Mouse (Mus musculus) testis, postnatal 10 days (tissue): ENCODE results near the gene Tmem87a.

Experiments used
- DNase-seq: peaks from one replicate; pipeline ENCODE4 v3.0.0; 2021; ENCODE audit warnings: low spot score

Gene Tmem87a

GRCm38 (mm10) chr2:120403986-120404822, at the start of gene Tmem87a:
Tmem87a (minus strand) TSS chr2:120404113.
- DNase-seq, result peak; percentile 94

- no peak for DNase-seq
Observed at GRCm38 (mm10) chr2:120452600-120452999, 48.7 kb upstream of the Tmem87a start.

- DNase-seq, result no peak
Observed at GRCm38 (mm10) chr2:120450724-120451123, 46.8 kb upstream of the Tmem87a start.

- no peak for DNase-seq
Observed at GRCm38 (mm10) chr2:120447306-120447705, 43.4 kb upstream of the Tmem87a start.

- no peak for DNase-seq
Observed at GRCm38 (mm10) chr2:120446373-120446772, 42.5 kb upstream of the Tmem87a start.

GRCm38 (mm10) chr2:120444486-120444885, 40.6 kb upstream of the Tmem87a start:
- DNase-seq, result no peak

- no peak for DNase-seq
Observed at GRCm38 (mm10) chr2:120424386-120424785, 20.5 kb upstream of the Tmem87a start.

GRCm38 (mm10) chr2:120414738-120415414, 11.0 kb upstream of the Tmem87a start:
- no peak for DNase-seq

GRCm38 (mm10) chr2:120414113-120414512, 10.2 kb upstream of the Tmem87a start:
- no peak for DNase-seq

GRCm38 (mm10) chr2:120411096-120411628, 7.2 kb upstream of the Tmem87a start:
- DNase-seq, result no peak

GRCm38 (mm10) chr2:120404823-120405765, 1.2 kb upstream of the Tmem87a start:
- no peak for DNase-seq

GRCm38 (mm10) chr2:120403653-120403985, 294 bp downstream of the Tmem87a start, which contains the start of gene Ganc:
Ganc (plus strand) TSS chr2:120403896.
- DNase-seq, result no peak

- no peak for DNase-seq
Observed at GRCm38 (mm10) chr2:120402813-120403212, 1.1 kb downstream of the Tmem87a start.

GRCm38 (mm10) chr2:120397951-120398350, 6.0 kb downstream of the Tmem87a start:
- DNase-seq, result no peak

- DNase-seq, result no peak
Observed at GRCm38 (mm10) chr2:120392406-120392805, 11.5 kb downstream of the Tmem87a start.

GRCm38 (mm10) chr2:120390934-120391333, 13.0 kb downstream of the Tmem87a start:
- DNase-seq, result no peak

GRCm38 (mm10) chr2:120389376-120389775, 14.5 kb downstream of the Tmem87a start:
- no peak for DNase-seq

GRCm38 (mm10) chr2:120387291-120387690, 16.6 kb downstream of the Tmem87a start:
- no peak for DNase-seq

- DNase-seq, result no peak
Observed at GRCm38 (mm10) chr2:120386264-120386663, 17.6 kb downstream of the Tmem87a start.

- DNase-seq, result no peak
Observed at GRCm38 (mm10) chr2:120373858-120374257, 30.1 kb downstream of the Tmem87a start.

- DNase-seq, result no peak
Observed at GRCm38 (mm10) chr2:120367416-120368207, 36.3 kb downstream of the Tmem87a start.
